Mouse (Mus musculus) liver, embryonic 13.5 days (tissue): ENCODE measurements around the gene Dlx4. TPM values are rescaled to one million over a fixed set of nuclear protein-coding genes. Genes with fewer than 3 reads are reported as not detected.
A peak's percentile ranks its signal among the peaks of the same experiment; 100 is the strongest.

ENCODE experiments used
- ATAC-seq: fragments of 200-750 bp; cut with Nextera tagmentation; 2 replicates; pipeline ENCODE4 v1.8.0; 2017; ENCODE audit warnings: low read depth, mild to moderate bottlenecking, moderate number of reproducible peaks, moderate library complexity
- DNase-seq: peaks from one replicate; pipeline ENCODE4 v3.0.0; 2022
- H3K27ac ChIP-seq: fragments of 300-500 bp; sonication (generic); 2 replicates; pipeline ENCODE4 v1.5.1; 2015; ENCODE audit warnings: moderate library complexity, mild to moderate bottlenecking, inconsistent platforms
- H3K27me3 ChIP-seq: fragments of 300-500 bp; sonication (generic); 2 replicates; pipeline ENCODE4 v1.6.1; 2015; ENCODE audit warnings: mild to moderate bottlenecking, inconsistent platforms
- H3K36me3 ChIP-seq: fragments of 300-500 bp; sonication (generic); 2 replicates; pipeline ENCODE4 v1.6.1; 2015; ENCODE audit warnings: mild to moderate bottlenecking, inconsistent platforms
- H3K4me1 ChIP-seq: fragments of 300-500 bp; sonication (generic); replicated peaks from 2 replicates; pipeline ENCODE4 v1.6.1; 2015; ENCODE audit warnings: inconsistent platforms
- H3K4me2 ChIP-seq: fragments of 300-500 bp; sonication (generic); 2 replicates; pipeline ENCODE4 v1.6.1; 2015; ENCODE audit warnings: inconsistent platforms, mild to moderate bottlenecking, moderate library complexity
- H3K4me3 ChIP-seq: fragments of 300-500 bp; sonication (generic); replicated peaks from 2 replicates; pipeline ENCODE4 v1.5.1; 2015; ENCODE audit warnings: mild to moderate bottlenecking, inconsistent platforms
- H3K9ac ChIP-seq: fragments of 300-500 bp; sonication (generic); 2 replicates; pipeline ENCODE4 v1.6.1; 2015; ENCODE audit warnings: mild to moderate bottlenecking, inconsistent platforms
- H3K9me3 ChIP-seq: fragments of 300-500 bp; sonication (generic); replicated peaks from 2 replicates; pipeline ENCODE4 v1.6.1; 2016; ENCODE audit warnings: inconsistent platforms
- WGBS: fragments of 180-500 bp; shearing (Covaris S2); methylation state at CpG from one replicate; pipeline ENCODE4 v1.1.7; 2015; ENCODE audit not compliant: insufficient replicate concordance; 5-methylcytosine and 5-hydroxymethylcytosine counted together
- polyA plus RNA-seq: library from polyadenylated mRNA; unstranded; fragments of >200 nt; fragmentation: Nextera tagmentation; extraction: Ambion mirVana; gene quantifications from 2 replicates; pipeline ENCODE4 v1.2.1, GENCODE M21; 2015

Gene Dlx4
- polyA plus RNA-seq, 1 experiment from 2014 or later: 0.09 TPM

DNA sequence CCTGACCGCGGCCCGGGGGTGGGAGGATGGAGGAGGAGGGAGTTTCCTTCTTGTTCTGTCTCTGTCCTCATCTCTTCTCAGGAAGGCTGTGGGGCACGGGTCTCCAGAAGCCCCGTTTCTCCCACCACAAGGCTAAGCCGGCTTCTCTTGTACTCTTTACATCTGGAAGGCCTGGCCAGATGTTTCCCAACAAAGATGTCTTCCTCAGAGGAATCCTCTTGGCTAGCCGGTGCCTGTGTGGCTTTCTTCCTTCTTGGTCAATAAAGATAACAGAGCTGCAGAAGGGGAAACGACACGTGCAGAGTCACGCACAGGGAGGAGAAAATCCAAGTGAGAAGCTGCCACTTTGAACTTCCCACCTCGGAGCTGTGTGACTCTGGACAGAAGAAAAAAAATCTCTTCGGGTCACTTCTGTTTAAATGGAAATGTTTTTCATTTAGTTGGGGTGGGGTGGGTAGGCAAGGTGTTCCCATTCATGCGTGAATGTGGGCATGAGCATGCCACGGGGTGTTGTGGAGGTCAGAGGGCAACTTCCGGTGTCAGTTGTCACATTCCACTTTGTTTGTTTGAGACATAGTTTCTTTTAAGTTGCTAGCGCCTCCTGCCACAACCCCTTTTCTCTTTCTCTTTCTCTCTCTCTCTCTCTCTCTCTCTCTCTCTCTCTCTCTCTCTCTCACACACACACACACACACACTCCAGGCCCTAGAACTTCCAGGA lies 44.8 kb downstream of the Dlx4 start:
- WGBS: 15% methylated on average over 16 of the region's 16 CpGs
- no peaks in the 10 kb centered on the region; the same call in 1 of the 2 replicates for H3K9me3 ChIP-seq
- no peak overlapping the region for H3K27ac ChIP-seq
- H3K9ac ChIP-seq: no peak overlapping the region
- DNase-seq: no peak
- peaks cover 24% of the 10 kb centered on the region for H3K4me1 ChIP-seq
- ATAC-seq: no peak
- H3K4me3 ChIP-seq: no peak overlapping the region
- H3K36me3 ChIP-seq: no peaks in the 10 kb centered on the region
- peaks cover 52% of the 10 kb centered on the region for H3K27me3 ChIP-seq
- no peak overlapping the region for H3K4me2 ChIP-seq

- Histone ChIP-seq H3K4me2 (no peak overlapping the region), H3K4me3 (no peak overlapping the region), H3K9ac (no peak overlapping the region), H3K9me3 (no peaks in the 10 kb centered on the region; the same call in 1 of the 2 replicates), H3K36me3 (no peaks in the 10 kb centered on the region), H3K27me3 (peaks cover 44% of the 10 kb centered on the region), H3K27ac (no peak overlapping the region), H3K4me1 (peaks cover 24% of the 10 kb centered on the region)
- WGBS: 35% methylated on average over 3 of the region's 3 CpGs
- ATAC-seq: no peak
- DNase-seq: no peak
Observed at GRCm38 (mm10) chr11:95100393-95100792, 45.7 kb downstream of the Dlx4 start.

DNA sequence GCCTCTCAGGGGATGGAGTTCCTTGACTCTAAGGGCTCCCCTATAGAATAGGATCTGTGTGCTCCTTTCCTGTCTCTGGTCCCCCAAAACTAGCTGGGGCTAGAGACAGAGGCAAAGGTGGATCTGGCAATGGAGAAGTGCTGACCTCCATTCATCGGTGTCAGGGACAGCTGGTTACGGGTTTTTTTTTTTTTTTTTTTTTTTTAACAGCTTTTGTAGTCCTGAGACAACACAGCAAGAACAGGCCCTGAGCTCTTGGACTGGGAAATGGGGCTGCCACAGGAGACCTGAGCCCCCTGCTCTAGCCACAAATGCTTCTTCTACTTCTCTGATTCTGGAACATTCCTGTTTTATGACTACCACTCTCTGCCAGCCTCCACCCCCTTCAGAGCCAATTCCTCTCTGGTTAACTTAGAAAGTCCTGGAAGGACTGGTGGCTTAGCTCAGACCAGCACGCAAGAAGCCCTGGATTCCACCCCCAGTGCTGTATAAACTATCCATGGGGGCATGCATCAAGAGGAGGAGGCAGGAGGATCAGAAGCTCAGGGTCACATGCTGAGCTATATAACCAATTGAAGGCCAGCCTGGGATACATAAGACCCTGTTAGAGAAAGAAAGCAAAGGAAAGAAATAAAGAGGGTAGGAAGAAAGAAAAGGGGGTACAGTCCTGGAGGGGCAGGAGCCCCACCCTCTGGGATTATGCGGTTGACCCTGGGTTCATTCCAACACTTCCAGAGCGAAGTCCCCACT lies 47.5 kb downstream of the Dlx4 start:
- Histone ChIP-seq H3K9ac (no peak overlapping the region), H3K4me2 (no peak overlapping the region), H3K4me1 (peaks cover 13% of the 10 kb centered on the region), H3K36me3 (no peaks in the 10 kb centered on the region), H3K9me3 (no peaks in the 10 kb centered on the region; the same call in 1 of the 2 replicates), H3K27ac (no peak overlapping the region), H3K27me3 (peaks cover 27% of the 10 kb centered on the region), H3K4me3 (no peak overlapping the region)
- ATAC-seq: no peak
- WGBS: 69% methylated on average over 5 of the region's 5 CpGs
- no peak for DNase-seq

- Histone ChIP-seq H3K4me2 (no peak overlapping the region), H3K27me3 (peaks cover 24% of the 10 kb centered on the region), H3K4me1 (peaks cover 13% of the 10 kb centered on the region), H3K9me3 (no peaks in the 10 kb centered on the region), H3K9ac (no peak overlapping the region), H3K27ac (no peak overlapping the region), H3K36me3 (no peaks in the 10 kb centered on the region), H3K4me3 (no peak overlapping the region)
- DNase-seq (no peak), ATAC-seq (no peak)
- WGBS: 53% methylated on average over 6 of the region's 6 CpGs
Observed at GRCm38 (mm10) chr11:95097889-95098288, 48.2 kb downstream of the Dlx4 start.

GRCm38 (mm10) chr11:95096608-95097373 lies 49.3 kb downstream of the Dlx4 start:
- H3K9ac ChIP-seq: no peak overlapping the region
- H3K4me2 ChIP-seq: no peak overlapping the region
- H3K36me3 ChIP-seq: no peaks in the 10 kb centered on the region
- peaks cover 13% of the 10 kb centered on the region for H3K4me1 ChIP-seq
- H3K27ac ChIP-seq: no peak overlapping the region; the same call in 1 of the 2 replicates
- H3K27me3 ChIP-seq: peaks cover 23% of the 10 kb centered on the region
- peak; percentile 54 for ATAC-seq
- no peaks in the 10 kb centered on the region for H3K9me3 ChIP-seq
- DNase-seq: no peak
- H3K4me3 ChIP-seq: no peak overlapping the region
- WGBS: 56% methylated on average over 4 of the region's 4 CpGs

- 74% methylated on average over 10 of the region's 10 CpGs for WGBS
- H3K4me2 ChIP-seq: no peak overlapping the region
- DNase-seq (no peak), ATAC-seq (no peak)
- H3K36me3 ChIP-seq: no peaks in the 10 kb centered on the region
- H3K4me3 ChIP-seq: no peak overlapping the region
- H3K9me3 ChIP-seq: no peaks in the 10 kb centered on the region
- no peak overlapping the region for H3K27ac ChIP-seq
- H3K27me3 ChIP-seq: peaks cover 16% of the 10 kb centered on the region
- no peak overlapping the region for H3K9ac ChIP-seq
- H3K4me1 ChIP-seq: peaks cover 13% of the 10 kb centered on the region
Observed at GRCm38 (mm10) chr11:95095596-95095995, 50.5 kb downstream of the Dlx4 start.

DNA sequence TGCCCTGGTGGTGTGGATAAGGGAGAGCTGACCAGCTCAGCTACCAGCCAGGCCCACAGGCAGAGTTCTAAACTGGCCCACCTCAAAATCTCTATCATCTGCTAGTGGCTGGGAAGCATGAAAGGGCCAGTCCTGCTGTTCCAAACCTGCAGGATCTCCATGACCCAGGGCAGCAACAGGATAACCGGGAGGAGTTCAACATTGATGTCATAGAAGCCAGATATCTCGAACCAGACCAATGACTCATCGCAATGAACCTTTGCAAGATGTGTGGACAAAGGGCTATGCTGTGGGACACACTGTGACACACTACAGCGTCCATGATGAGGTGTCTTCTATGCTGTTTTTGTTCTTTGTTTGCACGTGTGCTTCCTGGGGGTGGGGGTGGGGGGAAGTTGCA lies 53.0 kb downstream of the Dlx4 start:
- H3K4me2 ChIP-seq: no peak overlapping the region
- H3K9ac ChIP-seq: no peak overlapping the region
- no peak for ATAC-seq
- no peak for DNase-seq
- no peaks in the 10 kb centered on the region for H3K27me3 ChIP-seq
- H3K4me3 ChIP-seq: no peak overlapping the region
- WGBS: 38% methylated on average over 5 of the region's 5 CpGs
- no peak overlapping the region for H3K27ac ChIP-seq
- H3K4me1 ChIP-seq: peaks cover 13% of the 10 kb centered on the region
- H3K36me3 ChIP-seq: no peaks in the 10 kb centered on the region
- no peaks in the 10 kb centered on the region for H3K9me3 ChIP-seq

Other genes with a start within 250 kb of the Dlx4 start
- 83.0 and 85.6 TPM in 2 replicates for gene Col1a1, start 210.0 kb downstream of the Dlx4 start, polyA plus RNA-seq
- not detected in 2 replicates for gene Hils1, start 178.7 kb downstream of the Dlx4 start, polyA plus RNA-seq
- gene Sgca, start 169.9 kb downstream of the Dlx4 start, polyA plus RNA-seq: 0.21 and 0.28 TPM in 2 replicates
- 10.0 and 10.6 TPM in 2 replicates for gene Ppp1r9b, start 155.2 kb downstream of the Dlx4 start, polyA plus RNA-seq
- gene Samd14, start 136.4 kb downstream of the Dlx4 start, polyA plus RNA-seq: 35.4 and 36.3 TPM in 2 replicates
- gene Pdk2, start 104.9 kb downstream of the Dlx4 start, polyA plus RNA-seq: 5.8 and 8.6 TPM in 2 replicates
- gene Itga3, start 69.5 kb downstream of the Dlx4 start, polyA plus RNA-seq: 1.8 and 1.9 TPM in 2 replicates
- 0.03 TPM in 2 replicates for gene Dlx3, start 26.1 kb downstream of the Dlx4 start, polyA plus RNA-seq
- not detected in 2 replicates for gene Tac4, start 115.3 kb upstream of the Dlx4 start, polyA plus RNA-seq
- gene Kat7, start 164.0 kb upstream of the Dlx4 start, polyA plus RNA-seq: 33.4 and 39.7 TPM in 2 replicates
- 58.0 and 64.5 TPM in 2 replicates for gene Fam117a, start 190.8 kb upstream of the Dlx4 start, polyA plus RNA-seq
- 54.7 and 58.1 TPM in 2 replicates for gene Slc35b1, start 238.4 kb upstream of the Dlx4 start, polyA plus RNA-seq